Mouse (Mus musculus) ovary, adult 18-20 months (tissue): ENCODE measurements around the gene Adcy3.

Source experiments
- DNase-seq: peaks from one replicate; pipeline ENCODE4 v3.0.0; 2022; ENCODE audit warnings: low spot score, mixed read lengths

Adcy3 gene

DNA sequence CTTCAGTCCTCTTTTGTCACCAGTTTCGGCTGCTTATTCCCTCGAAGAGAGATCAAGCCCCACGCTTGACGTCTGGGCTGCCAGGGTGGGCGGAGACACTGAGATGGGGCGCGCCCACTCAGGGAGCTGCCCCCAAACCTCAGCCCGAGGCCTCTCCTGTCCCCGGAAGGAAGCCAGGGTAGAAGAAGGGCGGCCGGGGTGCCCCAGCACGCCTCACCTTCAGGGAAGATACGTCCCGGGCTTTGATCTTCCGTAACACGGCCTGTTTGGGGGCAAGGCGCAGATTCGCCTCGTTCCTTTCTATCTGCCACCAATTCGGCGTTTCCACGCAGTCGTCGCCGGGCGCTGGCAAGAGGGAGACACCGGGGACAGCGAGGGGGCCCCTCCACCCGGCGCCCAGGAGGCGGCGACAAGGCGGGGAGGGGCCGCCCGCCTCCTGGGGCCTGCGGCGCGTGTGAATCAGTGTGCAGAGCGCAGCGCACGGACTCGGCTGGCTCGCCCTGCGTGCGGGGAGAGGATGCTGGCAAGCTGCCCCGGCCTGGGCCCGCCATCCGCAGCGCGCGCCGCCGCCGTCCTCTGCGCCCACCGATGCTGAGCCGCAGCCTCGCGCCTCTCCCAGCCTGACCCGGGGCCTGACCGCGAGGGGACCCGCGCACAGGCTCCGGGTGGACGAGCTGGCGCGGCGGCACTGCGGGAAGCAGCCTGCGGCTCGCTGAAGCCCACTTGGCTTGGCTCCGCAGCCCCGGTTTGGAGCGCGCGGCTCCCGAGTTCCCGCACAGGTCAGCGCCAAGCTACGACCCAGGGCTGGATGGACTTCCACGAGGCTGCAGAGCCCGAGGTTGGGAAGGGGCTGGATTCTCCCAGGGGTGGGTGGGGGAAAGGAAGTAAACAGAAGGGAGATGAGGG, at the start of gene Adcy3:
Adcy3 (plus strand) TSS at position 163 of the 906 bp plus-strand sequence.
- DNase-seq, result peak; percentile 36

DNA sequence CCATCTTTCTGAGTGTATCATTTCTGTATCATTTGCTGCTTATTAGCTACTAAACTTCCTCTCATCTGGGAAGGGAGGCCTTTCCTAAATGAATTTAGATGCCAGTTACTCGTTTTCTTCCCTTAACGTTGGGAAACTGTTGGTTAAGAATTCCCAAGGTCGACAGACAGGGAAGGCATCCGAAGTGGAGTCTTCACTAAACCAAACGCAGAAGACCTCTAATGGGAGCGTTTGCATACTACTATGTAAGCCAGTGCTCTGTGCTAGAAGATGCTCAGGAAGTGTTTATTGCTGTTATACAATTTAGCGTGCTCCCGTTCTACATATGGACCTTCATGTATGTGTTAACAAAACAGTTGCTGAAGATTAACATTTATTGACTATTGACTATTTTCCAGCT, 49.5 kb upstream of the Adcy3 start:
- DNase-seq, result no peak

- peak; percentile 49 for DNase-seq
Measured at GRCm38 (mm10) chr12:4107383-4107782, 25.5 kb upstream of the Adcy3 start.

DNA sequence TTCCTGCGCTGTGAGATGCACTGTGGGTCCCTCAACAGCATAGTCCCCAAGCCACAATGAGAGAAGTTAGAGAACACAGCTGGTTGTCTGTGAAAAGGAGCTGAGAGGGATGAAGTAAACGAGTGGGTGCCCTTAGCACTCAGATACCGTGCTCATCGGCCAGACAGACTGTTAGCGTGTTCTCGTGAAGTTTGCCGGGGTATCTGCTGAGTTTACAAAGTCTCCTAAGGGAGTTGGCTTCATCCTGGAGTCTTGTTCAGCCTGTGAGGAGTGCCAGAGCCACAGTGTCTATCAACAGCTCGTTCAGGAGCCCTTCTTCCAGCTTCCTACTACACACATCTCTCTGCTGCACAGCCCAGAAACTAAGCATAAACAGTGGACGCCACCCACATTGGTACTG, 16.8 kb upstream of the Adcy3 start:
- DNase-seq, result no peak

DNA sequence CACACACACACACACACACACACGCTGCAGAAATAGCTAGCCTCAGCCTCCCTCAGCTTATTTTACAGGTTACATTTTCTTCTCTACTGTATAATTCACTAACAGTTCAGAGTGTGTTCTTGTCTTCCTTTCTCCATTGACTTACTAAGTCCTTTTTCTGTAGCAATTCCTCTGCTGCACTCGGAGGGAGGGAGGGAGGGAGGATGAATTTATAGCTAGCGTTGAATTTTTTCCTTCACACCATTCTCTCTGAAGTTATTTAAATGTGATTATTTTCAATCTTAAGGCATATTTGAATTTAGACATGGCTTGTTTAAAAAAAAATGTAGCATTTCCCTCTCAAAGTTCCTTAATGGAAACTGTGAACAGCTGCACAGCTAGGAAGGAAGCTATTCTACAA, 15.8 kb upstream of the Adcy3 start:
- no peak for DNase-seq

- no peak for DNase-seq
Measured at GRCm38 (mm10) chr12:4117579-4117978, 15.3 kb upstream of the Adcy3 start.

GRCm38 (mm10) chr12:4127346-4127745, 5.6 kb upstream of the Adcy3 start:
- no peak for DNase-seq

DNA sequence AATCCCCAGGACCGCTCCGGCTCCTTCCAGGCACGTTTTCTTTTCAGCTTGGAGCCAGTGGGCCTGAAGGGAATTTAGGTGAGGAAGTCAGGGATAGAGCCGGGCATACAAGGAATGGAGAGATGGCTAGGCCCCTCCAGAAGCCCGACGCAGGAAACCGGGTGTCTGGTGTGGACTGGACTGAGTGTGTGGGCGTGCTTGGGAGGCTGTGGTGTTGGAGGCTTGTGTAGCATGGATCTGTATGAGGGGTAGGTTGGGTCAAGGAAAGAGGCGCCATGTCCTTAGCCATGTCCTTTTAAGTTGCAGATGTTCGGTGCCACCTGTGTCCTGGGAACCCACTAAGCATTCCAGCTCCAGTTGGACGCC, 927 bp downstream of the Adcy3 start:
- no peak for DNase-seq

GRCm38 (mm10) chr12:4143179-4143578, 10.3 kb downstream of the Adcy3 start:
- no peak for DNase-seq

DNA sequence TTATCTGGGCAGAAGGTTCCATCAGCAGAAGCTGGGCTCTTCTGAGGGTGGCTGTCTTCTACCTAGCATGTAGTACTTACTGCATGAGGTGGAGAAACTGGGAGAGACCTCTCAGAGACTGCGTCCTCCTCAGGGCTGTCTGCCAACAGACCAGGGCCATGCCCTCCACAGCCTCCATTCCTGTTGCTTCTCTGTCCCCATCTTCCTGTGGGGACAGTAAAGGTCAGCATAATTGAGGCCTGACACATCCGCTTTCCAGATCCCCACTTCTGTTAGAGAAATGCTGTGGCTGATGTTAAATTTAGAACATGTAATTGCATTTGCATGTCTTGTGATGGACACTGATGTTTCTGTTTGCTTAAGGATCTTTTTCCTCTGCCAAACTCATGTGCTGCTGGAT, 18.0 kb downstream of the Adcy3 start:
- no peak for DNase-seq

DNA sequence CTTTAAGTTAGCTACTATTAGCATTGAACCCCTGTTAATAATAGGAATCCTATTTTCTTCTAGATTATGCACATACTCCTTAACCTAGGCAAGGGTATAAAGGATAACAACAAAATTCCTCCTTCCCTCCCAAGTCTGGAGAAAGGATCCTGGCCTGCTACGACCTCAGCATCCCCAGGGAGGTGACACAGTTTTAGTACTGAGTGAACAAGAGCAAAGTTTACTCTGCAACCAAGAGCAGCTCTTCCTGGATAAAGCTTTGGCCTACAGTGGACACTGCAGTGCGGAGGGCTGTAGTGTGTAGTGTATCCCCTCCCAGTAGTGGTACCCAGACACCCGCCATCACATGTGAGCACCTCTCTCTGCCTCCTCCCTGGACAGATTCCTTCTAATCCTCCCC, 19.1 kb downstream of the Adcy3 start:
- no peak for DNase-seq

DNA sequence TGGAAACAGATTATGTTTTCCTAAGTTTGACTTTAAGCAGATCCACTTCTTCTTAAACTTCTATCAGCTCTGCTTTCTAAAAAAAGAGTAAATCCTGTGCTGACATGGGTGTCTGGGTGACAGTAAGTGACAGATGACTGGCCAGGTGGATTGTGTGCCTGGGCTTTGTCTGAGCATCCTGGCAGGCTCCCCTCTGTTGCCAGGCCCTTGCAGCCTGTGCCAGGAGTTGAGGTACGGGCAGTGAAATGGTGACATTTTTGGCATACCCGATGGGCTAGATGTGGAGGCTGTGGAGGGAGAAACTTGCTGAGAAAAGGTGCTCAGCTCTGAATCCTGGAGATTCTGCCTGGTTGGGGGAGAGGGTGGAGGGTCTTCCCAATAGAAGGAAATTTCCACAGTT, 24.6 kb downstream of the Adcy3 start:
- DNase-seq, result no peak

GRCm38 (mm10) chr12:4158179-4158578, 25.3 kb downstream of the Adcy3 start:
- no peak for DNase-seq

GRCm38 (mm10) chr12:4158868-4159632, 26.1 kb downstream of the Adcy3 start:
- DNase-seq, result no peak

DNA sequence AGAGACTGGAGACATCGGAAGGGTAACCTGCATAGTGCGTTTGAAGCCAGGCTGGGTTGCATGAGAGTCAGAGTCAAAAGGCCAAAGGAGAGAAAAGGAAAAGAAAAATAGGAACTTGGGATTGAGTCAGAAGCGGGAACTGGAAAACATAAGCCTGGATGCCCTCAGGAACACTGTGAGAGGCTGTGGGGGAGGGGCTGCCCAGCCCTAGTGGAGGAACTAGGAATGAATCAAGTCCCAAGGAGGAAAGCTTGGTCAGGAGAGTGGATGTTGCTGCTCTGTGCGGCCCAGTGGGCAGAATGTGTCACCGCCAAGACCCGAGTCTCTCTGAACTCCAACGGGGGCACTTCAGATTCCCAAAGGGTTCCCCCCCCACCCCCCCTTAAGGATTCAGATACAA, 27.4 kb downstream of the Adcy3 start:
- DNase-seq, result no peak

GRCm38 (mm10) chr12:4162886-4163285, 30.0 kb downstream of the Adcy3 start:
- DNase-seq, result no peak

DNA sequence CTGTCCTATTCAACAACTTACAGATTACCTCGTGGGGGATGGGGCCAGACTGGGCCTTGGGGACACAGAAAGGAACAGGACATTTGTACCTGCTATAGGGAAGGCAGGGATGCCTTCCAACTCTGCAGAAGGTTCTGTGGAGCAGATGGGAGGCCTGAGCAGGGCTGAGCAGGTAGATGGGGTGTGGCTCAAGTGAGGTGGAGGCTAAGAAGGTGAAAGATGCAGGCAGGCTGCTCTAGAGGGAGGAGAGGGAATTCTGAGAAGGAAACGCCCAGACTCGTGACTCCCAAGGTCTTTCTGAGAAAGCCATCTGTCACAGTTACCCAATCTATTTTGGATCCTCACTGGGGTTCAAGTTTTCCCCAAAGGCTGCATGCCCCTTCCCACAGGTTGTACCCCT, 34.1 kb downstream of the Adcy3 start:
- DNase-seq, result no peak

DNA sequence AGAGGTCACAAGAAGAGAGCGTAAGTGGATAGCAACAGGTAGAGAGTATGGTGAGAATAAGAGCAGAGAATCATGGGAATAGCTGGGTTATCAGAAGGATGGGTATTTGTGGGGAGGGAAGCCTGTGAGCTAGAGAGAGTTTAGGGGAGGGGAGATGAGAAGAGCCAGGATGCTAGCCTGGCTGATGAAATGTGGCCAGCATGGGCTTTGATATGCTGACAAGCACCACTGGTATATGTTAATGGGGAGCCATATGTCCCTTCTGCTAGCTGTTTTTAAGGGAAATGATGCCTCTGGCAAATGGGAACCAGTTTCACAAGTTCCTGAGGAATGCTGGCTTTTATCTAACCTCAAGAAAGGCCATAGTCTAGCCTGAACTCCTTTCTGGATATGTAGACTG, 36.2 kb downstream of the Adcy3 start:
- no peak for DNase-seq

DNA sequence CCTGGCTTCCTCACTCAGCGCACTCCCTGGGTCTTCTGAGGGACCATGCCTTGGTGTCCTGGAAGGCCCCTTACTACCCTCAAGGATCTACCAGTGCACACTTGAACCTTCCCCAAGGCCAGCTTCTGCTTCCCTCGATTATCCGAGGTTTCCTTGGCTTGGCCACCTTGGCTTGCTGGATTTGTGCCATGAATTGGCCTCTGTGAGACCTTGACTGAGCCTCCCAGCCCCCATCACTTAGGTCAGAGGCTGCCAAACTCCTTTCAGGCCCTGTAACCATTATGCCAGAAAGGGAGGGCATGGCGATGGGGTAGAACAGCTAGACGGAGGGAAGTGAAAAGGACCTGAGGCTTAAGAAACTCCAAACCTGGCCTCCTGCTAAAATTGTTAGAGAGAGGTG, 36.7 kb downstream of the Adcy3 start:
- peak; percentile 34 for DNase-seq

GRCm38 (mm10) chr12:4173108-4173790, 40.3 kb downstream of the Adcy3 start:
- DNase-seq, result no peak

DNA sequence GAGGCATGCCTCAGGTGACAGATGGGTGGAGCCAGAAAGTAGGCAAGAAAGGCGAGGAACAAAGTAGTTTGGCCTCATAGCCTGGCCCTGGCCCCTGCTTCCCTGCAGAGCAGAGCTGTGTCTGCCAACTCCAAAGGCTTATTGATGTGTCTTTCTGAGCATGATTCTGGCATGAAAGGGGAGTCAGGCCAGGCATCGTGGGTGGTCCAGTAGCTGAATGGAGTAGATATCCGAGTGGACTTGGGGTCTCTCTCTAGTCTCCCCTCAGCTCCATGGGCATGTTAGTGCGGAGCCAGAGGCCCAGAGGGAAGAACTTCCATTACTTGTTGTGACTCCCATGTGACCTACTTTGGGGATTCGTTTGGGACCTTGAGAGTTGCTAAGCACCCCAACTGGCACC, 45.9 kb downstream of the Adcy3 start:
- DNase-seq, result no peak

GRCm38 (mm10) chr12:4179671-4180233, 46.8 kb downstream of the Adcy3 start:
- DNase-seq, result no peak
